Mouse (Mus musculus): ENCODE data around the gene Nmt1.

The Nmt1 gene

DNA sequence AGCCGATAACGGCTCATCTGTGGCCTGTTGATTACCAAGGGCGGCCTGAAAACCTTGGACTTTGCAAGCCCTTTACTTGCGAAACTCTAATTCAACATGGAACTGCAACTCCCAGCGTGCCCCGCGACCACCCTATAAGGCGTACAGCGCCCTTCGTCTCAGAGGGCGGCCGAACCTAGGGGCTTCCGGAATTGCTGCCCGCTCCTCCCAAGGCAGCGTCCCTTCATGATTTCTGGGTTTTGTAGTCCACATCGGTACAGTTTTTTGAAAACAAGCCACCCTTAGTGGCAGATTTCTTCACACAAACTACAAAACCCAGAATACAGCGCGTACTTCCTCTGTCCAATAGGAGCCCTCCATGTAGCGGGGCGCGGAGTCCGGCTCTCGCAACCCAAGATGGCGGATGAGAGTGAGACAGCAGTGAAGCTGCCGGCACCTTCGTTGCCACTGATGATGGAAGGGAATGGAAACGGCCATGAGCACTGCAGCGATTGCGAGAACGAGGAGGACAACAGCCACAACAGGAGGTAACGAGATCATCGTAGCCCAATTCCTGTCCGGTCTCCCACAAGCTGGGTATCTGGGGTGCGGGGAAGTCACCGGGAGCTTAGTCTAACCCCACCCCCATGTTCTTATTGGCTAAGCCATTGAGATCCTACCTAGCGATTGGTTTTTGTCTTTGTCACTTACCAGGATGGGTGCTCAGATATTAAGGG, at the start of gene Nmt1, which contains the start of gene Dcakd:
Gene Nmt1 (plus strand): TSS at position 15 of the 716 bp plus-strand sequence.
Gene Dcakd (minus strand): TSS at position 158 of the 716 bp plus-strand sequence.
- peak; percentile 88 for DNase-seq (ENCODE audit: low spot score)

- DNase-seq (ENCODE audit: low spot score) = no peak
Measured at GRCm38 (mm10) chr11:102981151-102981890, 46.7 kb upstream of the Nmt1 start.

DNA sequence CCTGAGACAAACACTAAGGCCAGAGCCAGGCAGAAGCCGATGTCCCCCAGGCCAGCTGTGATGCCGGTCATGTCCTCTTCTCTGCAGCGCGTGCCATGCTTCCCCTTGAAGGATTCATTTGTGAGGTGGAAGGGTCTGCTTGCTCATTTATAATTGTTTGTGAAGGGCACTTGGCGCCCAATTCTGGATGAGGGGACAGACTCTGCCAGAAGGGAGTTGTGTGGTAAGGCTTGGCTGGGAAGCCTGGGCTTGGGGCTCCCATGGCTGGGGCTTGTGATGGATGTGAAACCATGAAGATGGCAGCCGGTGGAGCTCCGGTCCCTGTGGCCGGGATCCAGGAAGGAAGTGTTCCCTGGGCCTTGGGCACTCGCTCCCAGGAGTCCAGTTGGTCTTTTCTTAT, 43.9 kb upstream of the Nmt1 start:
- DNase-seq (ENCODE audit: low spot score) = no peak

- no peak for DNase-seq (ENCODE audit: low spot score)
Measured at GRCm38 (mm10) chr11:102984615-102985014, 43.4 kb upstream of the Nmt1 start.

GRCm38 (mm10) chr11:102985160-102985559, 42.8 kb upstream of the Nmt1 start:
- no peak for DNase-seq (ENCODE audit: low spot score)

GRCm38 (mm10) chr11:102989641-102990151, 38.3 kb upstream of the Nmt1 start:
- no peak for DNase-seq (ENCODE audit: low spot score)

- peak; percentile 18 for DNase-seq (ENCODE audit: low spot score)
Measured at GRCm38 (mm10) chr11:102990152-102990663, 37.8 kb upstream of the Nmt1 start.

GRCm38 (mm10) chr11:102991681-102992080, 36.3 kb upstream of the Nmt1 start:
- DNase-seq (ENCODE audit: low spot score) = no peak

DNA sequence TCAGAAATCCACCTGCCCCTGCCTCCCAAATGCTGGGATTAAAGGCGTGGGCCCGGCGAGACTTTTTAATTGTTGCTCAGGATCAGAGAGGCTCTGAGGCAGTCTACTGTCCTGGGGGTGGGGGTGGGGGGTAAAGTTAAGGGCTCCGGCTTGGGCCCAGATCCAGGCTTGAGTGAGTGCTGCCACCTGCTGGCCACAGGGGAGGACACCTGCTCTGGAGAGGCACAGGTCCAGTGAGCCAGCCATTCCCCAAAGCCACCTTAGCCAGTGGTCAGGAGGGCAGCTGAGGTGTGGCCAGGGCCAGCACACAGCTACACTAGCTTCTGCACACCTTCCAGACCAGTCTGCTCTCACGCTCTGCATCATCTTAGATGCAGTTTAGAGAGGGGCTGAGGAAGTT, 35.0 kb upstream of the Nmt1 start:
- peak; percentile 49 for DNase-seq (ENCODE audit: low spot score)

- DNase-seq (ENCODE audit: low spot score) = no peak
Measured at GRCm38 (mm10) chr11:102993420-102994029, 34.5 kb upstream of the Nmt1 start.

DNA sequence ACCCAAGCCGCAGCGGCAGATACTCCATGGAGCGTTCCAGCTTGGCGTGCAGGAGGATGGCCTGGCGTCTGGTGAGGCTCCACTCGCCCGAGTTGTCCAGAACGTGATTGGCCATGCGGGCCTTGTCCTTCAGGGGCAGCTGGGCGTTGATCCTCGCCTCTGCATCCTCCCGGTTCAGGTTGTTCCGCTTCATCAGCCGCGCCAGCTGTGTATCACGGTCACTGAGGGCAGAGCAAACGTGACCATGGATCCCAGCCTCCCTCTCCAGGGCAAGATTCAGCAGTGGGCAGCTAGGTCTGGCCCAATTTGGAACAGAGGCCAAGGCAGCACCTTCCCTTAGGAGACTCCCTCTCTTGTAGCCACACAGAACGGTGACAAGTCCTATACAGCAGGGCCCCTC, 33.0 kb upstream of the Nmt1 start:
- no peak for DNase-seq (ENCODE audit: low spot score)

DNA sequence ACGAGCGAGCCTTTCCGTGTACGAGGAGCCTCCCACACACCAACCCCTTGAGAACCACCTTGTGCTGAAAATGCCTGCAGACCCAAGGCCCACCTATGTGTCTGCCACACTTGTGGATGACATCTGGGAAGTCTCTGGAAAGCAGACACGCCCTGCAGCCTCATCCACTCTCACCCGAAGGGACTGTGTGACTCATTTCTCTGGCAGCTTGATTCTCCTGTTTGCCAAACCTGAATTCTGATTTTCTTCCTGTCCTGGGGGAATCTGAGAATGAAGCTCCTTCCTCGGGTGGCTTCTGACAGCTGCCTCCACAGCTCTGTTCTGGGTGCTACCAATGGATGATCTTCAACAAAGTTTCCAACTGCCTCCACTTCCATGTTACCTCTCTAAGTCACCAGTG, 31.6 kb upstream of the Nmt1 start:
- DNase-seq (ENCODE audit: low spot score) = no peak

DNA sequence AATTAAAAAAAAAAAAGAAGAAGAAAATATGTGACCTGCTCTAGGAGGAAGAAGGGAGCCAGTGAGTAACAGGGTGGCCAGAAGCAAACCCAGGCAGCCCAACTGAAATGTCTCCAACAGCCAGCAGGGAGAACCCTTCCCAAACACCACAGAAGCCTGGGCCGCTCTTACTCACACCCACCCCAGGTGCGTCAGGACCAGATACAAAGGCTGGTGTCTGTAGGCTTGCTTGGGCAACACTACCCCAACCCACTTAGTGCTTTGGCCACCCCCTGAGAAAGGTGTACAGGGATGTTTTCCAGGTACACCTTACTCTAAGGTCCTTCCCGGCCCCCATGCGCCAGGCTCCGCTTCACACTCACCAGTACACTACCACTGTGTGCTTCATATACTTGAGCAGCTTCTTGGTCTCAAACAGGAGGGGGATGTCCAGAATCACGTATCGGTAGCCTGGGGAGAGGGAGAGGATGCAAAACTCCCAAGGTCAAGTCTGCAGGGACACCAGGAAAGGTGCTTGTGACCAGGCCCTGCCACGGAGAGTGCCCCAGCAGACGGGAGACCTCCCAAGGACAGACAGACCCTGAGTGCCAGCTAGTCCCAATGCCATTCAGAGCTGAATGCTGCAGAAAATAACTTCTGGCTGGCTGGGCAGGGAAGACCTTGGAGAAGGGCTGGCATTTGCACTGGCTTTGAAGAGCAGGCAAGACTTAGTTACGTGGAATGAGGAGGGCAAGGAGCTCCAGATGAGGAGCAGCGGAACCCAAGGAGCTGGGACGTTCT, 30.8 kb upstream of the Nmt1 start:
- no peak for DNase-seq (ENCODE audit: low spot score)

- no peak for DNase-seq (ENCODE audit: low spot score)
Measured at GRCm38 (mm10) chr11:102998254-102998576, 29.8 kb upstream of the Nmt1 start.

GRCm38 (mm10) chr11:102998577-102999316, 29.2 kb upstream of the Nmt1 start:
- DNase-seq (ENCODE audit: low spot score) = no peak

GRCm38 (mm10) chr11:102999317-102999970, 28.5 kb upstream of the Nmt1 start:
- DNase-seq (ENCODE audit: low spot score) = no peak

GRCm38 (mm10) chr11:103000111-103000510, 27.9 kb upstream of the Nmt1 start:
- DNase-seq (ENCODE audit: low spot score) = no peak

DNA sequence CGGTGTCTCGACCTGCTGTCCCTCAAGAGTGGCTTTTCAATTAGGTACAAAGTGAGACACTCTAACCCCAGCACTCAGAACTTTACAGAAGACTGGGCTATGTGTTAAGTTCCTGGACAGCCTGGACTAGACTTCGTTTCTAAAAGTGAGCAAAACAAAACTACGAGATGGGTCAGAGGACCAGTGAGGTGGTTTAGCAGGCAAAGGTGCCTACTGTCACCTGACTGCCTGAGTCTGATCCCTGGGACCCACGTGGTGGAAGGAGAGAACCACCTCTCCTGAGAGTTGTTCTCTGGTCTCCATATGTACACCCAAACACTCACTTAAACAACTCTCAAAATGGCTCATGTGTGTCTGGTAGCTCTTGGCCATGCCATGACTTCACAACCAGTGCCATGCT, 26.9 kb upstream of the Nmt1 start:
- DNase-seq (ENCODE audit: low spot score) = no peak

- no peak for DNase-seq (ENCODE audit: low spot score)
Measured at GRCm38 (mm10) chr11:103003210-103003609, 24.8 kb upstream of the Nmt1 start.

- no peak for DNase-seq (ENCODE audit: low spot score)
Measured at GRCm38 (mm10) chr11:103004852-103005251, 23.1 kb upstream of the Nmt1 start.
